Mouse (Mus musculus) limb, embryonic 11.5 days (tissue): ENCODE results near the gene Mgat1. TPM values are rescaled to one million over a fixed set of nuclear protein-coding genes. Genes with fewer than 3 reads are reported as not detected.

Experiments
- polyA plus RNA-seq: library from polyadenylated mRNA; unstranded; fragments of >200 nt; fragmentation: Nextera tagmentation; extraction: Ambion mirVana; gene quantifications from 2 replicates; pipeline ENCODE4 v1.2.1, GENCODE M21; 2014

Gene Mgat1
- polyA plus RNA-seq, 1 experiment from 2014 or later: 41.1 TPM

Other genes with a start within 250 kb of the Mgat1 start
- 0.03 and 0.17 TPM in 2 replicates for gene 9930111J21Rik2, start 192.9 kb upstream of the Mgat1 start, polyA plus RNA-seq
- gene Tgtp2, start 180.0 kb upstream of the Mgat1 start, polyA plus RNA-seq: not detected in 2 replicates
- 0.51 and 0.61 TPM in 2 replicates for gene Ifi47, start 167.6 kb upstream of the Mgat1 start, polyA plus RNA-seq
- not detected in 2 replicates for gene Olfr1396, start 129.3 kb upstream of the Mgat1 start, polyA plus RNA-seq
- not detected in 2 replicates for gene Olfr1395, start 101.9 kb upstream of the Mgat1 start, polyA plus RNA-seq
- gene Olfr1394, start 89.8 kb upstream of the Mgat1 start, polyA plus RNA-seq: not detected in 2 replicates
- 0.88 and 0.91 TPM in 2 replicates for gene Btnl9, start 57.0 kb upstream of the Mgat1 start, polyA plus RNA-seq
- gene Zfp62, start 40.9 kb upstream of the Mgat1 start, polyA plus RNA-seq: 54.1 and 58.0 TPM in 2 replicates
- 0.06 TPM in 1 of 2 replicates, not detected in the other for gene Olfr1393, start 34.1 kb downstream of the Mgat1 start, polyA plus RNA-seq
- gene Olfr1392, start 41.1 kb downstream of the Mgat1 start, polyA plus RNA-seq: not detected in 2 replicates
- gene Olfr10, start 60.5 kb downstream of the Mgat1 start, polyA plus RNA-seq: not detected in 2 replicates
- not detected in 2 replicates for gene Olfr1391, start 78.6 kb downstream of the Mgat1 start, polyA plus RNA-seq
- gene Olfr1390, start 91.0 kb downstream of the Mgat1 start, polyA plus RNA-seq: not detected in 2 replicates
- not detected in 2 replicates for gene Olfr1389, start 178.9 kb downstream of the Mgat1 start, polyA plus RNA-seq
- gene Olfr1388, start 192.4 kb downstream of the Mgat1 start, polyA plus RNA-seq: 0.11 and 0.14 TPM in 2 replicates
- not detected in 2 replicates for gene Olfr1387, start 211.2 kb downstream of the Mgat1 start, polyA plus RNA-seq
- not detected in 2 replicates for gene Olfr1386, start 220.9 kb downstream of the Mgat1 start, polyA plus RNA-seq
- not detected in 2 replicates for gene Olfr1385, start 244.9 kb downstream of the Mgat1 start, polyA plus RNA-seq